Mouse (Mus musculus) stomach, postnatal 0 days (tissue): ENCODE results near the gene Zfp592.

Source experiments
- CTCF ChIP-seq: IDR thresholded peaks from 2 replicates; pipeline ENCODE4 v1.5.1; 2016; ENCODE audit warnings: antibody characterized with exemption, low read depth, mild to moderate bottlenecking, moderate library complexity
- EP300 ChIP-seq: optimal IDR thresholded peaks from 2 replicates; pipeline ENCODE3; 2016; ENCODE audit warnings: antibody characterized with exemption

DNA sequence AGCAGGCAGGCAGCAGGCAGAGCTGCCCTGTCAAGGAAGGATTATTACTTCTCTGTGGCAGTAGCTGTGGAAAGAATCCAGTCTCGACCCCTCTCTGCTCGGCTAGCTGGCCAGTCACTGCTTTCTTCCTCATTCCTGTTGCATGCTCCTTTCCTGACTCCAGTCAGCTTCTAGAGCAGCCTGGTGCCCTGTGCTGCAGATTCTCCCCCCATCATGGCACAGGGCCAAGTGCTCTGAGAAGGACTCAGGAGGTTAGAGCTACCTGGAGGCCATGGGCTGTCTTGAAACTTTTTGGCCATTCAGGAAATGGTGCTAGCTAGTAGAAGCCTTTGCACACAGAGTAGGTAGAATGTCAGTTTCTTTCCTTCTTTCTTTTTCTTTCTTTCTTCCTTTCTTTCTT, 46.2 kb downstream of the Zfp592 start:
- TF ChIP-seq CTCF (no peak), EP300 (no peak)
